Mouse (Mus musculus) hindbrain, embryonic 11.5 days (tissue): Measurements from ENCODE around the gene Zfp426. TPM values are rescaled to one million over a fixed set of nuclear protein-coding genes. Genes with fewer than 3 reads are reported as not detected.

Experiments
- polyA plus RNA-seq: library from polyadenylated mRNA; unstranded; fragments of >200 nt; fragmentation: Nextera tagmentation; extraction: Ambion mirVana; gene quantifications from 2 replicates; pipeline ENCODE4 v1.2.1, GENCODE M21; 2014

Gene Zfp426
- polyA plus RNA-seq, 1 experiment from 2014 or later = 32.7 TPM

Other genes starting within 250 kb of the Zfp426 start
- not detected in 2 replicates for gene Olfr39, start 210.4 kb downstream of the Zfp426 start, polyA plus RNA-seq
- not detected in 2 replicates for gene Olfr873, start 194.2 kb downstream of the Zfp426 start, polyA plus RNA-seq
- gene Olfr18, start 156.7 kb downstream of the Zfp426 start, polyA plus RNA-seq = not detected in 2 replicates
- 36.8 and 44.8 TPM in 2 replicates for gene Zfp560, start 107.6 kb downstream of the Zfp426 start, polyA plus RNA-seq
- 28.8 and 34.9 TPM in 2 replicates for gene Zfp26, start 32.6 kb downstream of the Zfp426 start, polyA plus RNA-seq
- 125 and 129 TPM in 2 replicates for gene Zfp266, start 28.7 kb upstream of the Zfp426 start, polyA plus RNA-seq
- gene Zfp846, start 88.5 kb upstream of the Zfp426 start, polyA plus RNA-seq = 26.3 and 34.1 TPM in 2 replicates
- 448 and 456 TPM in 2 replicates for gene Ubl5, start 150.1 kb upstream of the Zfp426 start, polyA plus RNA-seq
- gene Fbxl12, start 152.0 kb upstream of the Zfp426 start, polyA plus RNA-seq = 12.6 and 14.3 TPM in 2 replicates
- gene Pin1, start 159.3 kb upstream of the Zfp426 start, polyA plus RNA-seq = 65.2 and 65.9 TPM in 2 replicates